Mouse (Mus musculus) left cerebral cortex, postnatal 25 days (tissue): ENCODE results near the gene Galnt18. TPM values are rescaled to one million over a fixed set of nuclear protein-coding genes. Genes with fewer than 3 reads are reported as not detected.

Source experiments
- DNase-seq, 2 experiments: peaks; one replicate each; pipeline ENCODE4 v3.0.0; 2022; ENCODE audit warnings: low spot score in 2 of 2, mixed read lengths in 1 of 2
- intact Hi-C: fragments of 180-260 bp; cut with DNase I; formaldehyde crosslinking; loops from one replicate; pipeline ENCODE4 v1.15.1; 2025
- total RNA-seq, 2 experiments: library from RNA; stranded (reverse); gene quantifications; 2 replicates each; pipeline ENCODE4 v1.2.3; 2021

Galnt18 gene
- total RNA-seq = 10 to 100 TPM; 46.1 to 47.9 TPM

GRCm38 (mm10) chr7:111779504-111780242 lies at the start of gene Galnt18:
TSS of gene Galnt18 (minus strand) at chr7:111779977.
- peak; percentile 92 to 96 for DNase-seq
- intact Hi-C loops = loop anchor here (2.0 to 10.0 kb wide), 4 partner anchors 59 to 597 kb away; no protein-coding TSS in a partner anchor

GRCm38 (mm10) chr7:111827337-111827736 lies 47.6 kb upstream of the Galnt18 start:
- DNase-seq = no peak

GRCm38 (mm10) chr7:111813093-111813492 lies 33.3 kb upstream of the Galnt18 start:
- DNase-seq = peak; percentile 34 to 37
- intact Hi-C loops = no loop called here

More at GRCm38 (mm10) chr7:111827337-111827736, 47.6 kb upstream of the Galnt18 start:
- intact Hi-C loops = no loop called here

GRCm38 (mm10) chr7:111811036-111811435 lies 31.3 kb upstream of the Galnt18 start:
- intact Hi-C loops = no loop called here
- DNase-seq = no peak

- intact Hi-C loops = no loop called here
- no peak for DNase-seq
Measured at GRCm38 (mm10) chr7:111809796-111810195, 30.0 kb upstream of the Galnt18 start.

GRCm38 (mm10) chr7:111806083-111806482 lies 26.3 kb upstream of the Galnt18 start:
- intact Hi-C loops = no loop called here
- no peak for DNase-seq

- DNase-seq = no peak
Measured at GRCm38 (mm10) chr7:111804646-111805045, 24.9 kb upstream of the Galnt18 start.

GRCm38 (mm10) chr7:111800785-111801184 lies 21.0 kb upstream of the Galnt18 start:
- DNase-seq = no peak
- intact Hi-C loops = no loop called here

More at GRCm38 (mm10) chr7:111804646-111805045, 24.9 kb upstream of the Galnt18 start:
- intact Hi-C loops = no loop called here

GRCm38 (mm10) chr7:111800120-111800519 lies 20.3 kb upstream of the Galnt18 start:
- DNase-seq = peak in 1 of 2 experiments; percentile 47
- intact Hi-C loops = no loop called here

GRCm38 (mm10) chr7:111799021-111799420 lies 19.2 kb upstream of the Galnt18 start:
- intact Hi-C loops = no loop called here
- DNase-seq = no peak

GRCm38 (mm10) chr7:111797337-111798010 lies 17.7 kb upstream of the Galnt18 start:
- intact Hi-C loops = no loop called here

GRCm38 (mm10) chr7:111795059-111795458 lies 15.3 kb upstream of the Galnt18 start:
- DNase-seq = no peak
- intact Hi-C loops = no loop called here

More at GRCm38 (mm10) chr7:111797337-111798010, 17.7 kb upstream of the Galnt18 start:
- DNase-seq = no peak

- intact Hi-C loops = no loop called here
- no peak for DNase-seq
Measured at GRCm38 (mm10) chr7:111792154-111792553, 12.4 kb upstream of the Galnt18 start.

GRCm38 (mm10) chr7:111791347-111791746 lies 11.6 kb upstream of the Galnt18 start:
- intact Hi-C loops = no loop called here
- no peak for DNase-seq

- intact Hi-C loops = loop anchor here (10.0 kb wide), 1 partner anchor 543 kb away; no protein-coding TSS in a partner anchor
Measured at GRCm38 (mm10) chr7:111787921-111788320, 8.1 kb upstream of the Galnt18 start.

GRCm38 (mm10) chr7:111785478-111785877 lies 5.7 kb upstream of the Galnt18 start:
- DNase-seq = peak; percentile 65 to 86
- intact Hi-C loops = loop anchor here (10.0 kb wide), 1 partner anchor 541 kb away; no protein-coding TSS in a partner anchor

More at GRCm38 (mm10) chr7:111787921-111788320, 8.1 kb upstream of the Galnt18 start:
- no peak for DNase-seq

GRCm38 (mm10) chr7:111782126-111782525 lies 2.3 kb upstream of the Galnt18 start:
- peak; percentile 76 to 79 for DNase-seq
- intact Hi-C loops = loop anchor here (1.0 to 10.0 kb wide), 3 partner anchors 87 to 537 kb away; no protein-coding TSS in a partner anchor

- no peak for DNase-seq
Measured at GRCm38 (mm10) chr7:111781316-111781715, 1.5 kb upstream of the Galnt18 start.

GRCm38 (mm10) chr7:111778789-111779503 lies 831 bp downstream of the Galnt18 start:
- intact Hi-C loops = loop anchor here (2.0 to 5.0 kb wide), 2 partner anchors 58 to 597 kb away; no protein-coding TSS in a partner anchor
- peak; percentile 51 to 54 for DNase-seq

More at GRCm38 (mm10) chr7:111781316-111781715, 1.5 kb upstream of the Galnt18 start:
- intact Hi-C loops = loop anchor here (2.0 to 10.0 kb wide), 2 partner anchors 187 to 537 kb away; no protein-coding TSS in a partner anchor
